Mouse (Mus musculus): ENCODE data around the gene Gm1553. TPM values are rescaled to one million over a fixed set of nuclear protein-coding genes. Genes with fewer than 3 reads are reported as not detected.

Gm1553 gene
- polyA plus RNA-seq (2012), result not detected in 2 replicates

- no peak within 1 kb of the TSS for H3K4me3 ChIP-seq (replicated peaks)
- no peaks in the 10 kb centered on the region for H3K9me3 ChIP-seq (ENCODE audit: control insufficient read depth, low read length)
- H3K27me3 ChIP-seq (ENCODE audit: control insufficient read depth), result peaks cover 6% of the 10 kb centered on the region
- no peaks in the 10 kb centered on the region for H3K4me1 ChIP-seq (ENCODE audit: control insufficient read depth)
- TF ChIP-seq TAL1 (IDR thresholded peaks at IDR 0.05; ENCODE audit: low read length) (no peak), GATA1 (IDR thresholded peaks at IDR 0.05; ENCODE audit: low read length) (no peak)
- no peaks in the 10 kb centered on the region for H3K36me3 ChIP-seq (ENCODE audit: control insufficient read depth)
Measured at GRCm38 (mm10) chr10:82492518-82492917, at the start of gene Gm1553. Gm1553 (minus strand) TSS chr10:82492618.

Other genes with a start within 250 kb of the Gm1553 start
- gene 4932415D10Rik, start 176.0 kb downstream of the Gm1553 start, polyA plus RNA-seq (2012), result under 0.01 and 0.01 TPM in 2 replicates
- not detected in 2 replicates for gene Gm4924, start 138.4 kb downstream of the Gm1553 start, polyA plus RNA-seq (2012)
- gene 1190007I07Rik, start 130.6 kb upstream of the Gm1553 start, polyA plus RNA-seq (2012), result 0.70 and 0.98 TPM in 2 replicates
- gene Tdg, start 137.2 kb upstream of the Gm1553 start, polyA plus RNA-seq (2012), result 0.22 and 0.24 TPM in 2 replicates
- gene Glt8d2, start 198.0 kb upstream of the Gm1553 start, polyA plus RNA-seq (2012), result 0.01 TPM in 1 of 2 replicates, not detected in the other
- 0.10 and 0.13 TPM in 2 replicates for gene Hcfc2, start 203.5 kb upstream of the Gm1553 start, polyA plus RNA-seq (2012)

All from erythroblast, embryonic 14.5 days (primary cell).